Mouse (Mus musculus): Measurements from ENCODE around the gene Gpc6. TPM values are rescaled to one million over a fixed set of nuclear protein-coding genes. Genes with fewer than 3 reads are reported as not detected.

Gene Gpc6
- polyA plus RNA-seq, 1 experiment = 4.7 TPM

- Histone ChIP-seq H3K27ac (ENCODE audit: insufficient read depth, low read length) (no peak overlapping the region), H3K4me1 (ENCODE audit: control insufficient read depth, insufficient read depth, low read length) (no peaks in the 10 kb centered on the region), H3K4me3 (ENCODE audit: insufficient read depth, low read length) (no peak overlapping the region)
- TF ChIP-seq POLR2A (IDR thresholded peaks at IDR 0.05; ENCODE audit: extremely low read depth, insufficient read depth, low read length) (no peak), CTCF (IDR thresholded peaks at IDR 0.05; ENCODE audit: extremely low read depth, insufficient read depth, low read length) (no peak)
Observed at GRCm38 (mm10) chr14:117048951-117049350, 123.8 kb downstream of the Gpc6 start.

DNA sequence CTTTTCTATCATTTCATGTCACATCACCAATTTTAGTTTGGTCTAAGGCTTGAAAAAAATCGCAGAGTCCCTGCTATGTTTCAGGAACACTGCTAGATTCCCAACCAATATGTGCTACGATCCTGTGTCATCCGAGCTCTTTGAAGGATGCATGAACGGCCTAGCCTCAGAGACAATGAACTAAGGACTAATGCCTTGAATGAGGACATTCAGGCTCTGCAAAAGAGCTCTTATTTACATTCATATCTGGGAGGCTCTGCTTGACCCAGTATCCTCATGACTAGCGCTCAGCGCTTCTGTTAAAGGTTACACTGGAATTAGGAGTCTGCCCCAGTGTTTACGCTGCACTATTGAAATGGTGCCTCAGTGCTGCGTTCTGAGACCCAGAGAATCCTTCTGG, 125.8 kb downstream of the Gpc6 start:
- TF ChIP-seq CTCF (IDR thresholded peaks at IDR 0.05; ENCODE audit: extremely low read depth, insufficient read depth, low read length) = no peak
- TF ChIP-seq POLR2A (IDR thresholded peaks at IDR 0.05; ENCODE audit: extremely low read depth, insufficient read depth, low read length) = no peak
- Histone ChIP-seq H3K27ac (ENCODE audit: insufficient read depth, low read length) (no peak overlapping the region), H3K4me3 (ENCODE audit: insufficient read depth, low read length) (no peak overlapping the region), H3K4me1 (ENCODE audit: control insufficient read depth, insufficient read depth, low read length) (no peaks in the 10 kb centered on the region)

- Histone ChIP-seq H3K4me1 (ENCODE audit: control insufficient read depth, insufficient read depth, low read length) (no peaks in the 10 kb centered on the region), H3K4me3 (ENCODE audit: insufficient read depth, low read length) (no peak overlapping the region), H3K27ac (ENCODE audit: insufficient read depth, low read length) (no peak overlapping the region)
- TF ChIP-seq CTCF (IDR thresholded peaks at IDR 0.05; ENCODE audit: extremely low read depth, insufficient read depth, low read length) (no peak), POLR2A (IDR thresholded peaks at IDR 0.05; ENCODE audit: extremely low read depth, insufficient read depth, low read length) (no peak)
Observed at GRCm38 (mm10) chr14:117053361-117053760, 128.2 kb downstream of the Gpc6 start.

DNA sequence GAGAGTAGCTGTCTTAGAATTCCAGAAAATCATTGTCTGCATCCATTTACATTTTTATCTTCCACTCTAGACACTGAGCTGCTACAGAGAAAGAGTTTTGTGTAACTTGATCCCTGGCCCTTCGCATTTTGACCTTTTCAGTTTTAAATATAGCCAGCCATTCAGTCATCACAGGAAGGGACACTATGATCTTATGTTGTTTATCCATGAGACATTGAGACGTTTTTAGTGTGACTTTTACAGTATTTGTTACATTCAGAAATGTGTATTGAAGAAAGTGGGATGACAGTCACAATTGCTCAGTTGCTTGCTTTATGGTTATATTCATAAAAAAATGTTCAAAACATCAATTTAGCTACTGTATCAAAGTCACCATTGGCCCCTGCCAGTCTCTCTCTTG, 130.0 kb downstream of the Gpc6 start:
- TF ChIP-seq POLR2A (IDR thresholded peaks at IDR 0.05; ENCODE audit: extremely low read depth, insufficient read depth, low read length) = no peak
- no peak for TF ChIP-seq CTCF (IDR thresholded peaks at IDR 0.05; ENCODE audit: extremely low read depth, insufficient read depth, low read length)
- Histone ChIP-seq H3K4me1 (ENCODE audit: control insufficient read depth, insufficient read depth, low read length) (no peaks in the 10 kb centered on the region), H3K27ac (ENCODE audit: insufficient read depth, low read length) (no peak overlapping the region), H3K4me3 (ENCODE audit: insufficient read depth, low read length) (no peak overlapping the region)

- Histone ChIP-seq H3K4me3 (ENCODE audit: insufficient read depth, low read length) (no peak overlapping the region), H3K4me1 (ENCODE audit: control insufficient read depth, insufficient read depth, low read length) (no peaks in the 10 kb centered on the region)
- TF ChIP-seq POLR2A (IDR thresholded peaks at IDR 0.05; ENCODE audit: extremely low read depth, insufficient read depth, low read length) (no peak), CTCF (IDR thresholded peaks at IDR 0.05; ENCODE audit: extremely low read depth, insufficient read depth, low read length) (no peak)
Observed at GRCm38 (mm10) chr14:117061078-117061477, 136.0 kb downstream of the Gpc6 start.

GRCm38 (mm10) chr14:117061527-117061926, 136.4 kb downstream of the Gpc6 start:
- no peak for TF ChIP-seq POLR2A (IDR thresholded peaks at IDR 0.05; ENCODE audit: extremely low read depth, insufficient read depth, low read length)
- no peak for TF ChIP-seq CTCF (IDR thresholded peaks at IDR 0.05; ENCODE audit: extremely low read depth, insufficient read depth, low read length)
- H3K27ac ChIP-seq (ENCODE audit: insufficient read depth, low read length) = no peak overlapping the region

More at GRCm38 (mm10) chr14:117061078-117061477, 136.0 kb downstream of the Gpc6 start:
- no peak overlapping the region for H3K27ac ChIP-seq (ENCODE audit: insufficient read depth, low read length)

GRCm38 (mm10) chr14:117068179-117068578, 143.1 kb downstream of the Gpc6 start:
- no peak for TF ChIP-seq POLR2A (IDR thresholded peaks at IDR 0.05; ENCODE audit: extremely low read depth, insufficient read depth, low read length)
- no peak for TF ChIP-seq CTCF (IDR thresholded peaks at IDR 0.05; ENCODE audit: extremely low read depth, insufficient read depth, low read length)

More at GRCm38 (mm10) chr14:117061527-117061926, 136.4 kb downstream of the Gpc6 start:
- Histone ChIP-seq H3K4me3 (ENCODE audit: insufficient read depth, low read length) (no peak overlapping the region), H3K4me1 (ENCODE audit: control insufficient read depth, insufficient read depth, low read length) (no peaks in the 10 kb centered on the region)

GRCm38 (mm10) chr14:117070470-117071085, 145.5 kb downstream of the Gpc6 start:
- Histone ChIP-seq H3K4me3 (ENCODE audit: insufficient read depth, low read length) (no peak overlapping the region), H3K4me1 (ENCODE audit: control insufficient read depth, insufficient read depth, low read length) (no peaks in the 10 kb centered on the region), H3K27ac (ENCODE audit: insufficient read depth, low read length) (no peak overlapping the region)
- no peak for TF ChIP-seq CTCF (IDR thresholded peaks at IDR 0.05; ENCODE audit: extremely low read depth, insufficient read depth, low read length)
- no peak for TF ChIP-seq POLR2A (IDR thresholded peaks at IDR 0.05; ENCODE audit: extremely low read depth, insufficient read depth, low read length)

More at GRCm38 (mm10) chr14:117068179-117068578, 143.1 kb downstream of the Gpc6 start:
- Histone ChIP-seq H3K4me3 (ENCODE audit: insufficient read depth, low read length) (no peak overlapping the region), H3K27ac (ENCODE audit: insufficient read depth, low read length) (no peak overlapping the region), H3K4me1 (ENCODE audit: control insufficient read depth, insufficient read depth, low read length) (no peaks in the 10 kb centered on the region)

GRCm38 (mm10) chr14:117093586-117093985, 168.5 kb downstream of the Gpc6 start:
- no peaks in the 10 kb centered on the region for H3K4me1 ChIP-seq (ENCODE audit: control insufficient read depth, insufficient read depth, low read length)
- no peak for TF ChIP-seq POLR2A (IDR thresholded peaks at IDR 0.05; ENCODE audit: extremely low read depth, insufficient read depth, low read length)
- TF ChIP-seq CTCF (IDR thresholded peaks at IDR 0.05; ENCODE audit: extremely low read depth, insufficient read depth, low read length) = no peak
- no peak overlapping the region for H3K4me3 ChIP-seq (ENCODE audit: insufficient read depth, low read length)
- no peak overlapping the region for H3K27ac ChIP-seq (ENCODE audit: insufficient read depth, low read length)

- Histone ChIP-seq H3K4me3 (ENCODE audit: insufficient read depth, low read length) (no peak overlapping the region), H3K4me1 (ENCODE audit: control insufficient read depth, insufficient read depth, low read length) (no peaks in the 10 kb centered on the region), H3K27ac (ENCODE audit: insufficient read depth, low read length) (no peak overlapping the region)
- TF ChIP-seq CTCF (IDR thresholded peaks at IDR 0.05; ENCODE audit: extremely low read depth, insufficient read depth, low read length) = no peak
- TF ChIP-seq POLR2A (IDR thresholded peaks at IDR 0.05; ENCODE audit: extremely low read depth, insufficient read depth, low read length) = no peak
Observed at GRCm38 (mm10) chr14:117106900-117107299, 181.8 kb downstream of the Gpc6 start.

All from cortical plate, adult 2 months (tissue).